Mouse (Mus musculus) lung, adult 2 months (tissue): ENCODE results near the gene Ubl4b. TPM values are rescaled to one million over a fixed set of nuclear protein-coding genes. Genes with fewer than 3 reads are reported as not detected.

Experiments used
- DNase-seq: peaks from one replicate; pipeline ENCODE4 v3.0.0; 2022
- H3K4me1 ChIP-seq: fragments of 200-500 bp; 2 replicates; pipeline ENCODE4 v1.6.1; 2011; ENCODE audit warnings: low read length; ENCODE audit not compliant: control insufficient read depth, insufficient read depth
- H3K4me3 ChIP-seq: fragments of 200-500 bp; replicated peaks from 2 replicates; pipeline ENCODE3; 2011; ENCODE audit warnings: low read depth, mild to moderate bottlenecking, control low read depth, low read length; ENCODE audit errors: extremely low read depth
- CTCF ChIP-seq: fragments of 200-500 bp; IDR thresholded peaks from 2 replicates; pipeline ENCODE4 v1.5.1; 2011; ENCODE audit warnings: mild to moderate bottlenecking, low read length, control low read depth; ENCODE audit not compliant: insufficient read depth
- POLR2A ChIP-seq: fragments of 200-500 bp; IDR thresholded peaks from 2 replicates; pipeline ENCODE4 v1.6.1; 2011; ENCODE audit warnings: low read depth, mild to moderate bottlenecking, control low read depth, low read length, borderline replicate concordance; ENCODE audit errors: extremely low read depth
- WGBS: fragments of 180-500 bp; shearing (Covaris S2); methylation state at CpG from one replicate; pipeline ENCODE4 v1.1.7; 2018; 5-methylcytosine and 5-hydroxymethylcytosine counted together
- polyA plus RNA-seq: library from polyadenylated mRNA; depleted of rRNA; stranded (reverse); fragments of >200 nt; gene quantifications from 2 replicates; pipeline ENCODE4 v1.2.3, GENCODE M21; 2012

Ubl4b gene
- polyA plus RNA-seq, 1 experiment: not detected

DNA sequence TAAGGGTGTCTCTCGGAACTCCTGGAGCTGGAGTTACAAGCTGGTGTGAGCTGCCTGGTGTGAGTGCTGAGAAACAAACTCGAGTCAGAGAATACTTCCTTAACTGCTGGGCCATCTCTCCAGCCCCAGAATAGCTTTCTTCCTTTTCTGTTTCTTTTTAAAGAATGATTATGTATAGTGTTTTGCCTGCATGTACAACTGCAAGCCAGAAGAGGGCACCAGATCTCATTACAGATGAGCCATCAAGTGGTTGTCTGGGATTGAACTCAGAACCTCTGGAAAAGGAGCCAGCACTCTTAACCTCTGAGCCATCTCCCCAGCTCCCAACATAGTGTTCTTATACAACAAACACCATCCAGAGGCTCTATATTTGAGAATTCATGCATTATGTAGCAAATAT is 16.3 kb upstream of the Ubl4b start:
- no peak overlapping the region for H3K4me3 ChIP-seq
- H3K4me1 ChIP-seq: no peaks in the 10 kb centered on the region
- 54% methylated on average over 2 of the region's 2 CpGs for WGBS
- TF ChIP-seq CTCF (no peak), POLR2A (no peak)
- no peak for DNase-seq

DNA sequence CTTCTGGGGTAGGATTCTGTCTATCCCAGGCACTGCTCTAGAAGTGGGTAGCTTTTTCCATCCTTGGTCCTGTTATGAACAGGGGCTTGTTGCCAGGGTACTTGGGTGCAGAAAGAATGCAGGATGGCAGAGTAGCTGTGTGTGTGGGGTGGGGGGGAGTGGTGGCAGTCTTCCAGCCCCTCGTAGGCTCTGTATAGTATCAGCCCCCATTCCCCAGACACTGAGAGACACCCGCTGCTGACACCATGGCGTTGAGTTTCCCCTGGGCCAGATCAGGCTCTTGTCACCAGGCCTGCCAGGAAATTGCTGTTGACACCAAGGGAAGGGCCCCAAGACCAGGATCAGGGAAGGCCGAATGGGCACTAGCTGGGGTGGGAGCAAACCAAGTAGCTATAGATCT is 13.8 kb upstream of the Ubl4b start:
- DNase-seq: no peak
- no peak for TF ChIP-seq POLR2A
- TF ChIP-seq CTCF: no peak
- no peak overlapping the region for H3K4me3 ChIP-seq
- no peaks in the 10 kb centered on the region for H3K4me1 ChIP-seq
- 52% methylated on average over 4 of the region's 4 CpGs for WGBS

DNA sequence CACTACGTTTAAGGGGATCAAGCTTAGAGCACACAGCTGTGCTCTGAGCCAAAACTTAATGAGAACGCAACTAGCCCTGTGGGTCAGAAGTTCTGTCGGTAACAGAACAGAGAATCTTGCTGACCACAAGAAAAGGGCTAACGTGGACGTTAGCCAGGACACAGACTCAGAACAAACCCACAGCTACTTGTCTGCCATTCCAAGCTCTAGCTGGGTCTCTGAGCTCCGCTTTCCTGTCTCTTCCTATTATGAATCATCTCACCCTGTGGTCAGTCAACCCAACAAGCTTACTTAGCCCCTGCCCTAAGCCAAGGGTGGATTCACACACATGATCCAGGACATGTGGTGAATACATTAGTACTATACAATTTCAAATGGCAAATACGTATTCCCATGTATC is 12.9 kb upstream of the Ubl4b start:
- no peak for TF ChIP-seq CTCF
- TF ChIP-seq POLR2A: no peak
- Histone ChIP-seq H3K4me1 (no peaks in the 10 kb centered on the region), H3K4me3 (no peak overlapping the region)
- DNase-seq: no peak
- WGBS: 78% methylated on average over 7 of the region's 7 CpGs

DNA sequence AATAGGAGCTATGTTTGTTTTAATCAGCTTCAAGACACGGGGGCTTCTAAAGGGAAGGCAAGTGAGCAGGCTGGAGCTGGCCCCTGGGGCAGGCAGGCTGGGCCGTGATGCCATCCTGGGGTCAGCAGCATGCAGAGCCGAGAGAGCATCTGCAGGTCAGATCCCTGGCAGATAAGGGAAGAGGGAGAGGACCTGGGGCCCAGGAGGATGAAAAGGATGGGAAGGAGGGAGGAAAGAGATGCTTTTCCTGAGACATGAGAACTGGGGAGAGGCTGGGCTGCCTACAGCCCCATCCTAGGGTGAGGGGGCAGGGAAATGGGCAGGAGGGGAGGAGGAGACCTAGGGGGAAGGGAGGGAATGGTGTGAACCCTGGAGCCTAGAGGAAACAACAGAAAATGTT is 10.5 kb upstream of the Ubl4b start:
- Histone ChIP-seq H3K4me1 (no peaks in the 10 kb centered on the region), H3K4me3 (no peak overlapping the region)
- no peak for DNase-seq
- TF ChIP-seq CTCF (no peak), POLR2A (no peak)
- WGBS: 46% methylated on average over 3 of the region's 3 CpGs

DNA sequence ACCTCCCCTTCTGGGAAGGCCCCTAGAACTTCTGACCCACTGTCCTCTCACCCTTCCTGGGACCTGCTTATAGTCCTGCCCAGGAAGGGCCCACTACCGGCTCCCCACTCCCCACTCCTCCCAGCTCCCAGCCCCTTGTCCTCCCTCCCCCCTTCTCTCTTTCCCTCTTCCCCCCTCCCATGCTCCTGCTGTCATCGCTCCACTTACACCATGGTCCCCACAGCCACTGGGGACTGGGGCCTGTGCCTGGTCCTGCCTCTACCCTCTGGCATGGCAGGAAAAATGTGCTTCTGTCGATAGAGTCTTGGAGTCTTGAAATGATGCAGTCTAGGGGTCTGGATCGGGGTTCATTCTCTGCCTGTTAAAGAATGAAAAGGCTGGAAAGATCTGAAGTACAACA is 9.0 kb upstream of the Ubl4b start:
- TF ChIP-seq CTCF (no peak), POLR2A (no peak)
- 48% methylated on average over 4 of the region's 4 CpGs for WGBS
- no peaks in the 10 kb centered on the region for H3K4me1 ChIP-seq
- no peak overlapping the region for H3K4me3 ChIP-seq
- no peak for DNase-seq

DNA sequence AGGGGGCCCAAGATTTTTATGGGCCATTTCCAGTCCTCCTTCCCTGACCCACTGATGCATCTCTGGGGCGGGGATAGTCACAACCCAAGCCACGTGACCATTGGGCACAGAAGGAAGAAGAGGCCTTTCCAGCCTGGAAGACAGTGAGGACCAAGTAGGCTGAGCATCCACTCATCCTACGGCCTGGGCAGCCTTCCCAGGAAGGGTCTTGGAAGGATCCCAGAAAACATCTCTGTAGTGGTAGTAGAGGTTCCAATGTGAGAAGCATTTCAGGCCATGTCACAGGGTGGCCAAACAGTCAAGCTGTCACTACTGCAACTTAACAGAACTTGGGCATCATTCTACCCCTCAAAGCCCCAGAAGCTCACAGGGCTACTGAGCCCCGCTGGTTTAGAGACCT is 7.7 kb upstream of the Ubl4b start:
- no peak overlapping the region for H3K4me3 ChIP-seq
- 81% methylated on average over 4 of the region's 4 CpGs for WGBS
- no peak for DNase-seq
- no peaks in the 10 kb centered on the region for H3K4me1 ChIP-seq
- TF ChIP-seq POLR2A: no peak
- TF ChIP-seq CTCF: no peak

DNA sequence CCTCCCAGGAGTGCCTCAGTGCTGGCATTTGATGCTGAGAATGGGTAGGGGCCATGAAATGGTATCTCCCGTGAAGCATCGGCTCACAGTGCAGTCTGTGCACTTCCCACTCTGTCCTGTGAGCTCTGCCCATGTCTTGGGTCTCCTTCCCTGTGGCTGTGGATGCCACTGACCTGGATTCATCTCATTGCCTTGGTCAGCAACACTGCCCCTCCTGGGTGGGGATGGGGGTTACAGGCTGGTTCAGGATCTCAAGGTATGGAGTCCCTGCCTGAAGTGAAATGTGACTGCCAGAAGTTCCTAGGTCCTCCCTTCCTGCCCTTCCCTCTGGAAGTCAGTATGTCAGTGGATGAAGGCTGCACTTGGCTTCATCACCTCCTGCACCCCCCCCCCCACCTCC is 7.2 kb upstream of the Ubl4b start:
- TF ChIP-seq CTCF: no peak
- no peak for TF ChIP-seq POLR2A
- 92% methylated on average over 2 of the region's 2 CpGs for WGBS
- Histone ChIP-seq H3K4me3 (no peak overlapping the region), H3K4me1 (no peaks in the 10 kb centered on the region)
- no peak for DNase-seq

DNA sequence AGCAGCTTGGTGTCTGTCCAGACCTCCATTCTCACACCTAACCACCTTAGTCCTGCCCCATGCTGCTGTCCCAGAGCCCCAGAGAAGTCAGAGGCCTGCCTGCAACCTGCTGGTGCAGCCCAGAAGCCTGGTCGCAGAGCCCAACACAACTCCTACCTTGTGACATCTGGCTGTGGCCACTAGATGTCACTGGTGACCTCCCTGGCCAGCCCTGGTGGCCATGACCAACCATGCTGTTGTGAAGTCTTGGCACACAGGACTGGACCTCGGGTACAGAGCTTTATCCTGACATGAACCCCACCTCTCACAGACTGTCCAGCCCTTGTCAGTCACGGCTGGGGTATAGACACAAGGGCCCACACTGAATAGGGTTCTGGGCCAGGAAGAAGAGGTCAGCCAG is 4.3 kb upstream of the Ubl4b start:
- TF ChIP-seq CTCF (peak; percentile 91), POLR2A (no peak)
- H3K4me3 ChIP-seq: no peak overlapping the region
- peak; percentile 49 for DNase-seq
- 10% methylated on average over 3 of the region's 3 CpGs for WGBS
- peaks cover 1% of the 10 kb centered on the region; the same call in 1 of the 2 replicates for H3K4me1 ChIP-seq

DNA sequence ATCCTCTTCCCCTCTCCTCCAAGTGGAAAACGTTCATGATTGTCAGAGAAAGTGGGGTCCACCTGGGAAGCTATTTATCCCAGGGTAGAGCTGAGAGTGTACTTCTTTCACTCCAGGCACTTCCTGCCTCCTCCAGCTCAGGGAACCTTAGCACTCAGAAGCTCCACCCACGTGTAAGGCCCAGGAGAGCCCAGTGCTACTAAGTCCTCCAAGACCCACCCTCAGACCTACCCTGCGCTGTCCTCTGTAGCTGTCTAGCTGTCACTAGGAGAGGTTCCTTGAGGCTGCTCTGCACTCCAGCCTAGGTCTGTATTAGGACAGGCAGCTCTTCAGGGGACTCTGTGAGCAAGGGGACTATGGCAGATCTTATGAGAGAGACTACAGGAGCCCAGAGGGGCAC is 3.9 kb upstream of the Ubl4b start:
- no peak for DNase-seq
- WGBS: 35% methylated on average over 3 of the region's 3 CpGs
- peaks cover 2% of the 10 kb centered on the region; the same call in 1 of the 2 replicates for H3K4me1 ChIP-seq
- H3K4me3 ChIP-seq: no peak overlapping the region
- TF ChIP-seq POLR2A (no peak), CTCF (no peak)

DNA sequence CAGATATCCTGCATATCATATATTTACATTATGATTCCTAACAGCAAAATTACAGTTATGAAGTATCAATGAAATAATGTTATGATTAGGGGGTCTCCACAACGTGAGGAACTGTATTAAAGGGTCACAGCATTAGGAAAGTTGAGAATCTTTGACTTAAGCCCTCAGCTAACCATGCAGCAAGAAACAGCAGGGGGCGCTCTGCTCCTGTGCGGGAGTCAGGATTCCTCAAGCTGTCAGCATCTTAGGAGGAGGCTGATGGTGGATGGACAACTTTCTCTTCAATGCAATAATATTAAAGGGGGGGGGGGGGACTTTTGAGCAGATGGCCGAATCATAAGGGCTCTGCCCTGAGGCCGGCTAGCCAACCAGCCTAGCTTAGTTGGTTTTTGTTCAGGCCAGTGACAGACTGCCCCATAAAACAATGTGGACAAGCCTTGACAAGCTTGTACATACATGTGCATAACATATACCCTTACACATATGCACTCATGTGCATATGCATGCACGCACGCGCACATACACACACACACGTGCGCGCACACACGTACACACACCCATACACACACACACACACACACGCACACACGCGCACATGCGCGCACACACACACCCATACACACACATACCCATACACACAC is 4.3 kb downstream of the Ubl4b start:
- Histone ChIP-seq H3K4me1 (peaks cover 2% of the 10 kb centered on the region; the same call in 1 of the 2 replicates), H3K4me3 (no peak overlapping the region)
- peak; percentile 37 for DNase-seq
- WGBS: 72% methylated on average over 17 of the region's 17 CpGs
- TF ChIP-seq POLR2A: no peak
- TF ChIP-seq CTCF: peak; percentile 74
